Mouse (Mus musculus) bone marrow macrophage, adult 2 months (primary cell): ENCODE measurements around the gene Med28. TPM values are rescaled to one million over a fixed set of nuclear protein-coding genes. Genes with fewer than 3 reads are reported as not detected.

ENCODE experiments used
- H3K27ac ChIP-seq: 2 replicates; pipeline ENCODE4 v1.5.1; 2012; ENCODE audit warnings: low read depth, low read length; ENCODE audit not compliant: insufficient read depth
- H3K4me1 ChIP-seq: 2 replicates; pipeline ENCODE4 v1.6.1; 2012; ENCODE audit warnings: low read length; ENCODE audit not compliant: control insufficient read depth, insufficient read depth
- H3K4me3 ChIP-seq: 2 replicates; pipeline ENCODE4 v1.5.1; 2012; ENCODE audit warnings: mild to moderate bottlenecking, low read length, moderate library complexity; ENCODE audit not compliant: insufficient read depth
- CTCF ChIP-seq: IDR thresholded peaks from 2 replicates; pipeline ENCODE4 v1.5.1; 2012; ENCODE audit warnings: low read depth, mild to moderate bottlenecking, low read length, moderate library complexity
- POLR2A ChIP-seq: IDR thresholded peaks from 2 replicates; pipeline ENCODE4 v1.6.1; 2012; ENCODE audit warnings: mild to moderate bottlenecking, low read depth, low read length, borderline replicate concordance
- polyA plus RNA-seq: library from polyadenylated mRNA; stranded (reverse); fragments of >200 nt; gene quantifications from 2 replicates; pipeline ENCODE4 v1.2.4, GENCODE M21; 2012; ENCODE audit not compliant: missing spikeins, insufficient read depth, insufficient read length

Gene Med28
- polyA plus RNA-seq, 1 experiment = 93.3 TPM

DNA sequence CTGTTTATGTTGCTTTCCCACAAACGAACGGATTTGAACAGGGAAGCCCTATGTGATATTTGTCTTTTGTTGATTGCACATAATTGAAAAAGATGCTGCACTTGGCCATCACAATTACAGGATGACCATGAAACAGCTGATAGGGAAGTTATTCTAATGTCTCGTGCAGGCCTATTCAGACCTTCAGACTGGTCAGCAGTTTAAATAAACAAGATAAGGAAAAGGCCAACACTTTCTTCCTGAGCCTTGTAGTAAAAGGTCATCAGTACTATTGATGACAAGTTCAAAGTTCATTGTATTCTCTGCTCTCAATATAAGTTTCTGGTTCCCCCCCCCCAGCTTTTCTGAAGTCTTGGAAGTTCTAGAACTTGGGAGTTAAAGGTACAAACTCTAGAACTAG is 37.4 kb upstream of the Med28 start:
- no peak overlapping the region for H3K4me3 ChIP-seq
- no peak overlapping the region for H3K27ac ChIP-seq
- TF ChIP-seq CTCF (no peak), POLR2A (no peak)
- no peaks in the 10 kb centered on the region for H3K4me1 ChIP-seq

DNA sequence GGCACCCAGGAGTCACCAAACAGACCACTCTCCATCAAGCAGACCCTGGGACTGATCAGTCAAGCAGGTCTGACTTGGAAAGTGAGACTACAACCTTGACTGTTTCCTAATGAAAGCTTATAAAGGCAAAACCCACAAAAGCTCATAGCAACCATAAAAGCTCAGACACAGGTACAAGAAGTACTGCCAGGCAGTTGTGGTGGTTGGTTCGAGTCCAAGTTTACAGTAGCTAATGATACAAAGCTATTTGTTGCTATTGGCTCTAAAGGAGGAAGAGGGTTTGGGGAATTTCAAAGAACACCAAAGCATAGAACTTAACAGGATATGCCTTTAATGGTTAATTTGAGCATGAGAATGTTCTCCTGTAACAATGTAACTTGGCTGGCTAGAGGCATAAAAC is 36.4 kb upstream of the Med28 start:
- no peak for TF ChIP-seq CTCF
- no peak for TF ChIP-seq POLR2A
- H3K4me1 ChIP-seq = no peaks in the 10 kb centered on the region
- H3K4me3 ChIP-seq = no peak overlapping the region
- no peak overlapping the region for H3K27ac ChIP-seq

DNA sequence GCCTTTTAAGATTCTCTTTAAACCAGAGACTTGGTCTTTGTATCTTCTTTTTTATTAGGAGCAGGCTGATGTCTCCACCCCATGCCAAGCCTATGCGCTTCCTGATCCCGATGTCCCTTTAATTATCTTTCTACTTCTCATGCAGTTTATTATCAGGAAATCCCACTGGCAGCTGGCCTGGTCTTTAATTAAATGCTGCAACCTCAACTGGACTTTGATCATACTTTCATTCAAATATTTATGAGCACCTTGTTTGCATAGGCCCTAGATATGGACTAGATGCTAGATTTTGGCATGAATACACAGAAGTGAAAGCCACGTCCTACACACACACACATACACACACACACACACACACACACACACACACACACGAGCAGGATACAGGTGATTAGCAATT is 28.3 kb upstream of the Med28 start:
- no peak for TF ChIP-seq CTCF
- TF ChIP-seq POLR2A = no peak
- H3K4me3 ChIP-seq = no peak overlapping the region
- H3K27ac ChIP-seq = no peak overlapping the region
- H3K4me1 ChIP-seq = peaks cover 41% of the 10 kb centered on the region

DNA sequence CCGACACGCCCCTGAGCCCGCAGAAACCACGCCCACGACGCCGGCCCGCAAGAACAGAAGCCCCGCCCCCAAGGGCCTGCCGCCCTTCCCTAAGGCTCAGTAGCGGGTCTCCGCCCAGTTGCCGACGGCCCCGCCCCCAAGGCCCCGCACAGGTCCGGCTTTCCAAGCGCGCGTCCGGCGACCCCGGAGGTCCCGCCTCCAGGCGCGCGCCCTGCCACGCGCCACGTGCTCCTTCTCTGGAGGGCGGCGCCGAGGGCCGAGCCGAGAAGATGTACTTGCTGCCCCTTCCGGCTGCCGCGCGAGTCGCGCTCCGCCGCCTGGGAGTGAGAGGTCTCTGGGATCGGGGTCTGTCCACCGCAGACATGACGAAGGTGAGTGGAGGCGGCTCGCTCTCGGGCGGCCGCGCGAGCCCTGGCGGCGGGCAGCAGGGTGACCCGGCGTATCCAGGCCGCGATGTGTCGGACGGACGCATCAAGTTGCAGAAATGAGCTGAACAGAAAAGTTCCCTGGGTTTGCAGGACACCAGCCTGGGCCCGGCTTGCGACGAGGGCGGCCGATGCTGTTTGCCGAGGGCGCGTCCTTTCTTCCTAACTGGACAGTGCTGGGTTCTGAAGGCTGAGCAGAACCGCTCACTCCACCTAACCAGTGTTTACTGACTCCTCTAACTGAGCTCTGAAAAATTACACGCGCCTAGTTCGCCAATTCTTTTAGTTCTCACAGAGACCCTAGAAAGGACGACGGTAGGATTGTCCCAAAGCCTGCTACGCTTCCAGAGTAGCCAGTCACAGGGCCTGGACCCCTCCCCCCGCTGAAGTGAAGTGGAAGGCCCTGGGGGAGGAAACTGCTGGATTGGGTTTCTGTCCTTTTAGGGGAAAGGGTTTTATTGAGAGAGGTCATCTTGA is 26.6 kb upstream of the Med28 start, which contains the start of gene Lap3:
Gene Lap3 (plus strand): TSS at position 184 of the 902 bp plus-strand sequence.
- H3K27ac ChIP-seq = peak within 1 kb of the TSS; percentile 55
- H3K4me1 ChIP-seq = peaks cover 52% of the 10 kb centered on the region
- TF ChIP-seq POLR2A (no peak), CTCF (no peak)
- peak within 1 kb of the TSS; percentile 69 for H3K4me3 ChIP-seq

DNA sequence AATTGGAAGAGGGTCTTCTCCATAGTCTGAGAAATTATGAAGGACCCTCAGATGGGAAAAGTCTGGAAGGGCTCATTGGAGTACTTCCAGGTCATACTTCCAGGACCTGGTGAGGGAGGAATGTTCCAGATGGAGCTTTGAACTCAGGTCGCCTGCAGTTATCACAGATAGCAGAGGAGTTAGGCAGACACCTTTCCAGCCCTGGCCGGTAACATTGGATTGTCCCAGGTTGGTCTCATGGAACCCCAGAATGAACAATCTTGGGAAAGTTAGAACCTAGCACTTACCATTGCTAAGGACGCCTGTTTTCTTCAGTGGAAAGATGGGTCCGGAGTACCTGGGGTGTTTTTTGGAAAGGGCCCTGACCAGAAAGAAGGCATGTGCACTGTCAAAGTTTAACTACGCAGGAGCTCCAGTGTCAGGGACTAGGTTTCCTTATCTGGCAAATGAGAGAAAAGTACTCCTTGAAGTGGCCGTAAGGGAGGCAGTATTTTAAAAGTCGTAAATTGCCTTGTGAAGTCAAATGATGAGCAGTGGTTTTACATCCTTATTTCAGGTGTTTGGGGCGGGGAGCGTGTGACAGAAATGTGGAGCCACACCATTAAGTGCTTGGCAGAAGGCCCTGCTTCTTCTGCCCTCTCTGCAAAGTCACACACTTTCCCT is 25.8 kb upstream of the Med28 start:
- peaks cover 52% of the 10 kb centered on the region for H3K4me1 ChIP-seq
- H3K4me3 ChIP-seq = peak overlapping the region; percentile 69

DNA sequence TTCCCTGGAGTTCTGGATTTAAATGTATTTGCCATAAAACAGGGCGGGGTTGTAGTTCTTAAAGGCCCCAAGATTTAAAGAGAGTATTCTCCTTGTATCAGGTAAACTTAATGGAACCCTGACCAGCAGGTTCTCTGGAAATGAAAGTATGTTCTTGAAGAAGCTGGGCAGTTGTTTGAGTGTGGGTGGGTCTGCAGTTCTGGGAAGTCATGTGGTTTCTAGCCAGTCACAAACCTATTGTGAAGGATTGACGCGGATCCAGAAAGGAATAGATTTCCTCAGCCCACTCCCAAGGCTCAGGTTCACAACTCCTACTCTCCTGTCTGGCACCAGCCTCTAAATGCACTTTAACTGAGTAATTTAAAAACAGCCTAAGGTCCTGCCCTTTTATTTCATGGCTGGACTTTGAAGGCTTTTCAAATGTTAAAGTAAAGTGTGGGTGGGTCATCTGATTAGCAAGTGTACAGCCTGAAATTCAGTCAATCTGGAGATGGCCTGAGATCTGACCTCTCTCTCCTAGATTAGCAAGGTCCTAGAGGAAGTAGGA is 24.5 kb upstream of the Med28 start:
- peaks cover 52% of the 10 kb centered on the region for H3K4me1 ChIP-seq
- H3K27ac ChIP-seq = no peak overlapping the region
- TF ChIP-seq POLR2A (no peak), CTCF (no peak)
- no peak overlapping the region for H3K4me3 ChIP-seq

More for the DNA sequence above, 25.8 kb upstream of the Med28 start:
- TF ChIP-seq POLR2A (no peak), CTCF (no peak)
- H3K27ac ChIP-seq = no peak overlapping the region

DNA sequence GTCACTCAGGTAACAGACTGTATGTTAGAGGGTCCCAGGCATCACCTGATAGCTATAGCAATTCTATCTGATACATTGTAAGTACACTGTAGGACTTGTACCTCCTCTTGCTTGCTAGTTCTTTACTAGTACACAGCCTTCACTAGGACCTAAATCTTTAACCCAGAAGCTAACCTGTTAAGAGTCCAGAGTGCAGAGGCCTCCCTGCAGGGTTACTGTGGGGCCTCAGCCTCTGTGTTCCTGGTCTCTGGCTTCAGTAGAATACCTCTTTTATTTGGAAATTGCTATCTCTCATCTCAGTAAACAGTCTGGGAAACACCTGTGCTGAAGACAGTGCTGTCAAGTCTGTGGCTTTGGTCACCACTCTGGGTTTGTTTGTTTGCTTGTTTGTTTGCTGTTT is 24.0 kb upstream of the Med28 start:
- no peak overlapping the region for H3K4me3 ChIP-seq
- peaks cover 52% of the 10 kb centered on the region for H3K4me1 ChIP-seq
- no peak overlapping the region for H3K27ac ChIP-seq
- TF ChIP-seq CTCF (no peak), POLR2A (no peak)

DNA sequence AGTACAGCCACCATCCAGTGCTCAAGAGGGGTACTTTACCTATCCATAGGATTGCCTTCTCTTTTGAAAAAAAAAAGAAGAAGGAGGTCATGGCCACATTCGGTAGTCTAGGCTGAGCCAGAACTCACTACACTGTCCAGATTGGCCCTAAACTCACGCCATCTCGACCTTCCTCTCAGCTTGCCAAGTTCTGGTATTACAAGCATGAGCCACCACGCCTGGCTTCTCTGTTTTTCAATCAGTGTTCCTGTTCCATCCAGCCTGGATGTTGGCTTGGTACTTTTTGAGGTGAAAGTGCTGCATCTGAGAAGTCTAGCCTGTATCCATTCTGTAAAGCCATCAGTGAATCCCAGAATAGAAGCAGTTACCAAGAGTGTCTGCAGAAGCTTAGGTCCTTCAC is 23.6 kb upstream of the Med28 start:
- no peak for TF ChIP-seq CTCF
- TF ChIP-seq POLR2A = no peak
- H3K4me1 ChIP-seq = peaks cover 49% of the 10 kb centered on the region
- no peak overlapping the region for H3K27ac ChIP-seq
- H3K4me3 ChIP-seq = no peak overlapping the region

DNA sequence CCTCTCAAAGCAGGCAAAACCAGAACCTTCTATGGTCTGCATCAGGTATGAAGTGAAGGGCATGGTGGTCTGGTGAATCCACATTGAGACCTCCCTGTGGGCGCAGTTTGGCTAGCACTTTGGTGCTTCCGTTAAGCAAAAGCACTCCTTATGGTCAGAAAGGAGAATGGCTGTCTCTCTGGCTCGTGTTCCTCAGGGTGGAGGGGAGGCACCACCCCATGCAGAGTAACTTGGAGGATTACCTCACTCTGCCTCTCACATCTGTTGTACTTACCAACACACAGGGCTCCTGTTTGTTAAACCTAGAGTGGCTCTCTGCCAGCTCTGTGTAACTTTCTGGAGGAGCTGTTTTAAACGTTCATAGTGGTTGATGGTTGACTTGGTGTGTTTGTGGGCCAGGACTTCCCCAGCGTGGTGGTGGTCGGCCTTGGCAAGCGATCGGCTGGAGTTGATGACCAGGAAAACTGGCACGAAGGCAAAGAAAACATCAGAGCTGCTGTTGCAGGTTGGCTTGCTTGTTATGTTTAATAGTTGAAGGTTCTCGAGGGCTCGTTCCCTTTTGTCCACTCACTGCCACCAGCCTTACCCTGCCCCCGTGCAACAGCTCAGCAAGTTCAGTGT is 23.0 kb upstream of the Med28 start:
- no peak overlapping the region for H3K4me3 ChIP-seq
- TF ChIP-seq POLR2A = no peak
- TF ChIP-seq CTCF = no peak
- H3K27ac ChIP-seq = no peak overlapping the region
- H3K4me1 ChIP-seq = peaks cover 43% of the 10 kb centered on the region

DNA sequence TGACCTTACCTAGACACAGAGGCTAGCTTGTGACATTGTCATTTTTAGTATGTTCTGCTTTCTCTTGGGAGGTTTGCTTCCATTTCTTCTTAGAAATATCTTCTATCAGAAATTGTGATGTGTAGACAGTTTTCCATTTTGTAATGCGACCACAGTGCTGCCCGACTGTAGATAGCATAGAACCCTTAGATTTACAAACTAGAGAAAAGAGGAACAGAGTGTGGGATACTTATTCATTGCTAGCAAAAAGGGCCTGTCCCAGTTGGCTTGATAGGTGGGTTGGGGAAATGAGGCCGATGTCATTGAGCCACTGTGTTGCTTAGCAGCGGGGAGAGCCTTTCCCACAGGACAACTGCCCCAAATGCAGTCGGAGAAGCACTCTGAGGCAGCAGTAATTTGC is 22.5 kb upstream of the Med28 start:
- Histone ChIP-seq H3K27ac (no peak overlapping the region), H3K4me3 (no peak overlapping the region), H3K4me1 (peaks cover 38% of the 10 kb centered on the region)
- TF ChIP-seq POLR2A = no peak
- TF ChIP-seq CTCF = no peak
